Mouse (Mus musculus) limb, embryonic 10.5 days (tissue): Measurements from ENCODE around the gene Arpc4. TPM values are rescaled to one million over a fixed set of nuclear protein-coding genes. Genes with fewer than 3 reads are reported as not detected.
"Not testable (repeated sequence)": the region's sequence is repeated elsewhere in the genome, so short reads cannot be mapped to it uniquely, and the experiment has no call there.

Source experiments
- DNase-seq: peaks from one replicate; pipeline ENCODE4 v3.0.0-alpha.2; 2017; ENCODE audit warnings: low spot score
- H3K27ac ChIP-seq: fragments of 300-500 bp; sonication (generic); 2 replicates; pipeline ENCODE4 v1.5.1; 2016; ENCODE audit warnings: mild to moderate bottlenecking
- H3K27me3 ChIP-seq: fragments of 300-500 bp; sonication (generic); 2 replicates; pipeline ENCODE4 v1.6.1; 2016; ENCODE audit warnings: low read depth, mild to moderate bottlenecking; ENCODE audit not compliant: poor library complexity, severe bottlenecking
- H3K36me3 ChIP-seq: fragments of 300-500 bp; sonication (generic); 2 replicates; pipeline ENCODE4 v1.6.1; 2016; ENCODE audit warnings: mild to moderate bottlenecking, moderate library complexity
- H3K4me1 ChIP-seq: fragments of 300-500 bp; sonication (generic); 2 replicates; pipeline ENCODE4 v1.6.1; 2016
- H3K4me3 ChIP-seq: fragments of 300-500 bp; sonication (generic); 2 replicates; pipeline ENCODE4 v1.5.1; 2016; ENCODE audit warnings: mild to moderate bottlenecking, moderate library complexity
- H3K9me3 ChIP-seq: fragments of 300-500 bp; sonication (generic); replicated peaks from 2 replicates; pipeline ENCODE4 v1.6.1; 2016; ENCODE audit warnings: mild to moderate bottlenecking
- WGBS: fragments of 180-500 bp; shearing (Covaris S2); methylation state at CpG from one replicate; pipeline ENCODE4 v1.1.7; 2016; 5-methylcytosine and 5-hydroxymethylcytosine counted together
- polyA plus RNA-seq: library from polyadenylated mRNA; unstranded; fragments of >200 nt; fragmentation: Nextera tagmentation; extraction: Ambion mirVana; gene quantifications from 2 replicates; pipeline ENCODE4 v1.2.1, GENCODE M21; 2016

Arpc4 gene
- 383 and 393 TPM in 2 replicates for polyA plus RNA-seq

DNA sequence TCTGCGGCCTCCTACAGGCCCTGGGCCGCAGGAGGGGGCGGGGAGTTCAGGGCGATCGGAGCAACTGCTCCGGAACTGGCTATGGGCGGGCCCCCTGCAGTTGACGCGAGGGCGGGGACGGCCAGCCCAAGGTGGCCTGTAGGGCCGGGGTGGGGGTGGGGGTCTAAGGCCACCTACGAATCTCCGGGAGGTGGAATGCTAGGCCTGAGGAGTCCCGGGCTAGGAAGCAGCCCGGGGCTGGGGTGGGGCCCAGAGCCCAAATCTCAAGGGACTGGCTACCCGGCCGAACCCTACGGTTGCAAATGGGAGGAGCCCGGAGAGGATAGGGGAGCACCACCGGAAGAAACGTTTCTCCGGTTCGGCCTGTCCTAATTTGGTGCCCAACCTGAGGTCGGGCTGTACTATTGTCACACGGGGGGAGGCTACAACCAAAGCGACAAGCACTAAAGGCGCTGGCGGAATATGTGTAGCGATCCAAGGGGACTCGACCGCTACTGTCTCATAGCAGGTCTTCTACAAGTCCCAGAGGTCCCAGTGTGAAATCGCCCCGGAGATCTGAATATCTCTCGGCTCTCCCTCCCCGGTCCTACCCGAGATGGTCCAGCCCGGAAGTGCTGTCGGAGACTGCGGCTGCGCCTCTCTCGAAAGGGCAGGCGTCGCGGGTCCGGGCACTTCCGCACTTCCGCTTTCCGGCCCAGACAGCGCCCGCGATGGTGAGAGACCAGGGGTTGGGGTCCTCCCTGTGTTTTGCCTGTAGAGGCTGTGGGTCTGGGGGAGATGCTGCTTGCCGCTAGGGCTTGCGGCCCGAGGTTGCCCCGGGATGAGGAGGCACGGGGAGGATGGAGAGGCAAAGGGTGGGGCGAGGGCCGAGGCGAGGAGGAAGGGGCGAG lies at the start of gene Arpc4, which contains the start of gene Tada3:
Arpc4 (plus strand) TSS at position 620 of the 890 bp plus-strand sequence.
Tada3 (minus strand) TSS at position 388 of the 890 bp plus-strand sequence.
- peaks cover 62% of the 10 kb centered on the region for H3K36me3 ChIP-seq
- peaks cover 19% of the 10 kb centered on the region for H3K4me1 ChIP-seq
- DNase-seq = peak; percentile 95
- H3K27ac ChIP-seq = peak within 1 kb of the TSS; percentile 100
- H3K4me3 ChIP-seq = peak within 1 kb of the TSS; percentile 89
- no peaks in the 10 kb centered on the region for H3K9me3 ChIP-seq
- under 1% methylated on average over 60 of the region's 61 CpGs for WGBS
- no peaks in the 10 kb centered on the region for H3K27me3 ChIP-seq

DNA sequence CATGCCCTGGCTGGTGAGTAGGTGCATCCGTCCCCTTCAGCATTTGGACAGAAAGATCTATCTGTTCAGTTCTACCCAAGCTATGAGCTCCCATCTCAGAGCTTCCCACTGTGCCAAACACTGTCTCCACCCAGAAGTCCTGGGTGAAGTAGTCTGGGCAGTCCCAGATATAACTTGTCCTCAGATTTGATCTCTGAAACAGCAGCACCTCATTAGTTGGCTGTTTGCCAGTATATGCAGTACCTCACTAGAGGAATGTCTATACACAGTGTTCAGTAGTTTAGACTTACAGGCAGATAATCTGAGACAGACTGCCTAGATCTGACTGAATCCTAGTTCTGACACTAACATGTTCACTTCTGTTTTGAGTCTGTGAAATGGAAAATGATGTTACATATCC lies 48.5 kb upstream of the Arpc4 start:
- Histone ChIP-seq H3K4me1 (peaks cover 15% of the 10 kb centered on the region), H3K4me3 (no peak overlapping the region), H3K36me3 (peaks cover 64% of the 10 kb centered on the region), H3K27ac (no peak overlapping the region), H3K27me3 (no peaks in the 10 kb centered on the region), H3K9me3 (no peaks in the 10 kb centered on the region)
- no peak for DNase-seq
- WGBS = 89% methylated on average over 1 of the region's 1 CpGs

DNA sequence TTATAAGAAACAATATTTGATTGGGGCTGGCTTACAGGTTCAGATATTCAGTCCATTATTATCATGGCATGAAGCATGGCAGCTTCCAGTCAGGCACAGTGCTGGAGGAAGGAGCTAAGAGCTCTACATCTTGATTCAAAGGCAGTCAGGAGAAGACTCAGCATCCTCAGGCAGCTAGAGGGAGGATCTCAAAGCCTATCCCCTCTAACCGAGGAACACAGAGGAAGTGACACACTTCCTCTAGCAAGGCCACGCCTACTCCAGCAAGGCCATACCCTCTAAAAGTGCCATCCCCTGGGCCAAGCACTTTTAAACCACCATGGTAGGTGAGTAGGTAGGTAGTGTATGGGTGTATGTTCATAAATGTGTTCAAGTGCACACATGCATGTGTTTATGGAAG lies 47.4 kb upstream of the Arpc4 start:
- Histone ChIP-seq H3K27ac (no peak overlapping the region), H3K4me1 (peaks cover 14% of the 10 kb centered on the region), H3K27me3 (no peaks in the 10 kb centered on the region), H3K4me3 (no peak overlapping the region), H3K36me3 (peaks cover 64% of the 10 kb centered on the region), H3K9me3 (no peaks in the 10 kb centered on the region)
- WGBS = 63% methylated on average over 2 of the region's 2 CpGs
- DNase-seq = no peak

DNA sequence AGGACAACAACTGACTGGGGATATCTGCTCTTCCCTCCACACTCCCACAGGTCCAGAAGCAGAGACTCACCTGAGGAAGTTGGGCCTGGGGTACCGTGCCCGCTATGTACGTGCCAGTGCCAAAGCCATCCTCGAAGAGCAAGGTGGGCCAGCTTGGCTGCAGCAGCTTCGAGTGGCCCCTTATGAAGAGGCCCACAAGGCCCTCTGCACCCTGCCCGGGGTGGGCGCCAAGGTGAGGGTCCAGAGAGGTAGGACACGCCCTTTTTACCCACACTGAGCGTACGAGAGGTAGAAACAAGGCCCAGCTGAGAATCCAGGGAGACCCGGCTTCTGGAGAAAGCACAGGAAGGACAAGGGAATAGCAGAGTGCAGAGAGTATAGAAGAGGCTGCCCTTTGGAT lies 46.2 kb upstream of the Arpc4 start:
- Histone ChIP-seq H3K27me3 (no peaks in the 10 kb centered on the region), H3K4me3 (no peak overlapping the region), H3K4me1 (peaks cover 7% of the 10 kb centered on the region; the same call in 1 of the 2 replicates), H3K9me3 (no peaks in the 10 kb centered on the region), H3K27ac (no peak overlapping the region), H3K36me3 (peaks cover 73% of the 10 kb centered on the region)
- DNase-seq = no peak
- 96% methylated on average over 11 of the region's 11 CpGs for WGBS

DNA sequence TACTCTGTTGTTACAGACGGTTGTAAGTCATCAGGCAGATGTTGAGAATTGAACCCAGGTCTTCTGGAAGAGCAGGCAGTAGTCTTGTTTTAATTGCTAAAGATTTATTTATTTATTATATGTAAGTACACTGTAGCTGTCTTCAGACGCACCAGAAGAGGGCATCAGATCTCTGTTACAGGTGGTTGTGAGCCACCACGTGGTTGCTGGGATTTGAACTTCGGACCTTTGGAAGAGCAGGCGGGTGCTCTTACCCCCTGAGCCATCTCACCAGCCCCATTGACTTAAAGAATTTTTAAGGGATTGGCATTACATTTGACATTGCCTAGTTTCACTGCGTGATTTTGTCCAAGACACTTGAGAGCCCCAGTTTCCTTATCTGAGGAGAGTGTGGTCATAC lies 45.2 kb upstream of the Arpc4 start:
- H3K4me1 ChIP-seq, H3K4me3 ChIP-seq, DNase-seq, H3K27me3 ChIP-seq, H3K9me3 ChIP-seq, H3K27ac ChIP-seq: not testable (repeated sequence)
- H3K36me3 ChIP-seq = peaks cover 82% of the 10 kb centered on the region
- 75% methylated on average over 6 of the region's 6 CpGs for WGBS

DNA sequence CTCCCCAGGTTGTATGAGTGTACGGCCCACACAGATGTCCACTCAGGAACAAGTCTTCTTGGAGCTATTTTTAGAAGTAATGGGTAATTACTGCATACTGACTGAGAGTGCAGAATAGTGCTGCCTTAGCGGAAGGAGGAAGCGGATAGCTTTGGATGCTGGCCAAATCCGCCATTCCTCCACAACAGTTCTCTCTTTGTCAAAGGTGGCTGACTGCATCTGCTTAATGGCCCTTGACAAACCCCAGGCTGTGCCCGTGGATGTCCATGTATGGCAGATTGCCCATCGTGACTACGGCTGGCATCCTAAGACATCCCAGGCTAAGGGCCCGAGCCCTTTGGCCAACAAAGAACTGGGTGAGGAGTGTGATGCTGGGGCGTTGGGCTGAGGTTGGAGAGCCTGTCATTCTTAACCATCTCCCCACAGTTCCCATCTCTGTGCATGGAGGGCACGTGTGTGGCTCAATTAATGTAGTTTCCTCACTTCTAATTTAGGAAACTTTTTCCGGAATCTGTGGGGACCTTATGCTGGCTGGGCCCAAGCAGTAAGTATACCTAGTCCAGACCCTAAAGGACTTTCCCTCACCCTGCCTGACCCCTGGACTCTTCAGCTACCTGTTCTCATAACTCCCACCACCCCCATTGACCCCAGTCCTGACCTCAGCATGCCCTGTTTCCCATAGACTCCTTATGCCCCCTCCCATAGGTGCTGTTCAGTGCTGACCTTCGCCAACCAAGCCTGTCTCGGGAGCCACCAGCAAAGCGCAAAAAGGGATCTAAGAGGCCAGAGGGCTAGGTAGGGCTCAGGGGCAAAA lies 44.6 kb upstream of the Arpc4 start:
- Histone ChIP-seq H3K36me3 (peaks cover 86% of the 10 kb centered on the region), H3K4me3 (no peak overlapping the region), H3K9me3 (no peaks in the 10 kb centered on the region), H3K27ac (no peak overlapping the region), H3K27me3 (no peaks in the 10 kb centered on the region), H3K4me1 (0 out of 2 replicates have a peak, but pooled peaks cover under 1% of the 10 kb centered on the region)
- no peak for DNase-seq
- 90% methylated on average over 14 of the region's 14 CpGs for WGBS

DNA sequence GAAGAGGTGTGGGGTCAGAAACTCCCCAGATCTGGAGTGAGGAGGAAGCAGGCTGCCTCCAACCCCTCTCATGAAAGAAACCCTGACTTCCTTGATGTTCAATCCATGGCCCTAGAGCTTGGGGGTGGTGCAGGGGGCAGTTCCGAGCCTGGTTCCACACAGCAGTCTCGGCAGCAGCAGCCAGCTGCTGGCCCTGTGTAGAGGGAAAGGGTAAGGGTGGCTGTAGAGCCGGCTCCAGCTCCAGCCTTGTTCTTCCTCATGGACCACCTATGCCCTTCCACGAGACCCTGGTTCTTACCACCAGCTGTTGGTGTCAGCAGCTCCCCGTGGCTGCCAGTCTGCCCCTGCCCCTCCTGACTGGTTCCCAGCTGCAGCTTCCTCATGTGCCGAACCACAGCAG lies 43.7 kb upstream of the Arpc4 start:
- H3K36me3 ChIP-seq = peaks cover 86% of the 10 kb centered on the region
- H3K27me3 ChIP-seq = no peaks in the 10 kb centered on the region
- H3K4me3 ChIP-seq = no peak overlapping the region
- 81% methylated on average over 6 of the region's 6 CpGs for WGBS
- no peaks in the 10 kb centered on the region for H3K9me3 ChIP-seq
- no peak overlapping the region for H3K27ac ChIP-seq
- DNase-seq = no peak
- H3K4me1 ChIP-seq = no peaks in the 10 kb centered on the region

DNA sequence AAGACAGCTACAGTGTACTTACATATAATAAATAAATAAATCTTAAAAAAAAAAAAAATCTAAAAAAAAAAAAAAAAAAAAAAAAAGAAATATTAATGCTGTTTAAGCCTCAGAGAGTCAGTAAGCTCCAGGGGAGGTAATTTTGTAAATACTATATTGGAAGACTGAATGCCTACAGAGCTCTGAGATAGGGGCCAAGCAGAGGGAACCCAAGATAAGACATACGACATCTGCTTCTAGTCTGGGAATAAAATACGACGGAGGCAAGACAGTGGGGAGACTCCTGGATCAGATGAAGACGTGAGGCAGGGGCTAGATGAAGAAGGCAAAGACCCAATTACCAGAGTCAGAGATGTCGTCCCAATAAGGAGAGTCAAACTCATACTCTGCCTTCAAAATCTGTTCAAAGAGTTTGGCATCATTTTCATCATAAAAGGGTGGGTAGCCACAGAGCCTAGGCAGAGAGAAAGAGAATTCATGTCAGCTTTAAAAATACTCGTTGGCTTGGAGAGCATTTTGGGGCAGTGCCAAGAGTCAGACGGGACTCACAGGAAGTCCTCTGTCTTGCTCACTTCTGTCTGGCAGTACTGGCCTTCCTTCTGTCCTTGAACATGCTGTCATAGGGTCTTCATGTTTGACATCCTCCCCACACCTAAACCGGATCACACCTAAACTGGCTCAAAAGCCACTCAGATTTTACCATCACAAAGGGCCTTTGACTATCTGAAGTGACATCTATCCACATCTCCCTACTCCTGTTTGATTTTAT lies 40.9 kb upstream of the Arpc4 start:
- Histone ChIP-seq H3K36me3 (peaks cover 79% of the 10 kb centered on the region), H3K27me3 (no peaks in the 10 kb centered on the region), H3K27ac (no peak overlapping the region), H3K4me3 (no peak overlapping the region), H3K9me3 (no peaks in the 10 kb centered on the region), H3K4me1 (peaks cover 16% of the 10 kb centered on the region)
- 77% methylated on average over 8 of the region's 8 CpGs for WGBS
- DNase-seq = no peak

DNA sequence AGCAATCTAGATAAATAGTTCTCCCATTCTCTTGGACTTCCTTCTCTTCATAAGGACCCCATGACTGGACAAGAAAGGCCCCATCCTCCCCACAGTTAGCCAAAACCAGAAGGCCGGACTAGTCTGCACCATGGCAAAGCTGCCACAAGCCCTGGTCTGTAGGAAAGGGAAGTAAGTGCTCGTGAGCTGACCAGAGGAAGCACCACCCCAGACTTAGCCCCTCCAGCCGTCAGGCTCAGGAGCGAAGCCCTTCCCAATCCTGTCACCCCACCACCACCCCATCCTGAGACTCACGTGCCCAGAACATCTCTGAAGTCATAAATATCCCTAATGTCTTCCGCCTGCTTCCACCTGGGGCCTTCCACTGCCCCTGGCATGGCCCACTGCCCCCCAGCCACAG lies 36.3 kb upstream of the Arpc4 start:
- Histone ChIP-seq H3K4me3 (no peak overlapping the region), H3K9me3 (no peaks in the 10 kb centered on the region), H3K27me3 (no peaks in the 10 kb centered on the region), H3K4me1 (peaks cover 41% of the 10 kb centered on the region), H3K36me3 (peaks cover 35% of the 10 kb centered on the region), H3K27ac (0 out of 2 replicates have a peak overlapping the region, but pooled peaks have one; percentile 3)
- 83% methylated on average over 6 of the region's 6 CpGs for WGBS
- DNase-seq = no peak

DNA sequence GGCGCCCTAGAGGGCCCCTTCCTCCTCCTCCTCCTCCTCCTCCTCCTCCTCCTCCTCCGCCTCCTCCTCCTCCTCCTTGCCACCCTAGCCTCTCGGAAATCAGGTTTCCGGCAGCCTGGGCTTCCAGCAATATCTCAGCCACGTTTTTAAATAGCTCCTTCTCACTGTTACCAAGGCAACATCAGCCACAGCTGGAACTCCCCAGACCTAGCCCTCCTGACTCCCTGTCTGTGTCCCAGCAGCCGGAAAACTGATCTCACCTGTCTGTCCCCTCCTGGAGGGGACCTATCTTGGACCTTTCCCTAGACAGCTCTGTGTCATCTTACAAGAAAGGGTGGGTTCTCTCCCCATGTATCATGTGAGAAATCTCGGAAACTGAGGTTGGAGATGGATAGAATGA lies 35.6 kb upstream of the Arpc4 start:
- H3K27ac ChIP-seq = 0 out of 2 replicates have a peak overlapping the region, but pooled peaks have one; percentile 32
- no peak overlapping the region for H3K4me3 ChIP-seq
- no peak for DNase-seq
- H3K27me3 ChIP-seq = no peaks in the 10 kb centered on the region
- no peaks in the 10 kb centered on the region for H3K9me3 ChIP-seq
- WGBS = 51% methylated on average over 4 of the region's 7 CpGs
- H3K36me3 ChIP-seq = peaks cover 31% of the 10 kb centered on the region
- H3K4me1 ChIP-seq = peaks cover 41% of the 10 kb centered on the region

DNA sequence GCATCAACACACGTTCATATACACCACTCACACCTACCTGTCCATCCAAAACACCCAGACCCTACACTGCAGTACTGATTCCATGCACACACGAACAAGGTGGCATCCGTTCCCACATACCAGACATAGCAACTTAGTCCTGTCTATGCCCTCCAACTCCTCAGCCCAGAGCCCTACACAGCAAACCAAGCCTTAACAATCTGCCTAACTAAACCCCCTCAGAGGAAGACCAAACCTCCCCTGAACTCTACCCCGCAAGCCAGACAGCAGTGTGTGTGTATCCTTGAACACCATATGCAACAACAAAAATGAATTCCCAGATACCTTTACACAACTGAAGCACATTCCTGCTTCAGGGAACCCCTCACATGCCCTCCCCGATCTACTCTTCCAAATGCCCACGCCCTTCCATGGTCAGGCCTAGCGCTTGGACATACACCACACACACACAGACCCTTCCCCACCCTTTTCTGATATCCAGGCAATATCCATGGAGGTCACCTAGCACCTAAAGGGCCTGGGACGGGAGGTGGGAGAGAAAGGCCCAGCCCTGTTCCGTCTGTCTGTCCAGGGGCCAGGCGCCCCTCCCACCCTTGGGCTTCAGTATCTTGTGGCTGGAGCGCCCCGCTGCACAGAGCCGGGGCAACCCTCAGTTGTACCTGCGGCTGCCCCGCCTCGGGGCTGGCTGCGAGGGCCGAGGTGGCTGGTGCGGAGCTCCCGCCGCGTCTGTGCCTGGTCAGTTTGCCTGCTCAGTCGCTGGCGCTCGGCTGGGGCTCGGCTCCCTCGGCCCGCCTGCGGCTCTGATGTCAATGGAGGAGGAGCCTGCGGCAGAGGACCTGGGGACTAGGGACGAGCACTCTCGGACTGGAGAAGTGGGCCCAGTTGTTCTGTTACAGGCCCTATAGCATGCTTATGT lies 34.5 kb upstream of the Arpc4 start, which contains the start of gene Camk1:
Camk1 (minus strand) TSS at position 808 of the 916 bp plus-strand sequence.
- Histone ChIP-seq H3K36me3 (peaks cover 20% of the 10 kb centered on the region; the same call in 1 of the 2 replicates), H3K4me1 (peaks cover 41% of the 10 kb centered on the region), H3K9me3 (no peaks in the 10 kb centered on the region), H3K27me3 (no peaks in the 10 kb centered on the region), H3K27ac (peak within 1 kb of the TSS; percentile 88), H3K4me3 (peak within 1 kb of the TSS; percentile 62)
- peak; percentile 74 for DNase-seq
- 17% methylated on average over 32 of the region's 32 CpGs for WGBS
